Mouse (Mus musculus) ES-Bruce4 (cell line): Measurements from ENCODE around the gene Myh4. TPM values are rescaled to one million over a fixed set of nuclear protein-coding genes. Genes with fewer than 3 reads are reported as not detected.

Experiments used
- H3K27ac ChIP-seq: 2 replicates; pipeline ENCODE4 v1.5.1; 2012; ENCODE audit warnings: low read length, inconsistent platforms; ENCODE audit not compliant: insufficient read depth
- H3K27me3 ChIP-seq: 2 replicates; pipeline ENCODE4 v1.6.1; 2012; ENCODE audit warnings: mild to moderate bottlenecking, low read length, inconsistent platforms; ENCODE audit not compliant: control insufficient read depth, poor library complexity, insufficient read depth, severe bottlenecking
- H3K36me3 ChIP-seq: 2 replicates; pipeline ENCODE4 v1.6.1; 2012; ENCODE audit warnings: inconsistent platforms, mild to moderate bottlenecking, low read length, moderate library complexity; ENCODE audit not compliant: control insufficient read depth, poor library complexity, insufficient read depth, severe bottlenecking
- H3K4me1 ChIP-seq: one replicate; pipeline ENCODE4 v1.8.1; 2011; ENCODE audit warnings: low read length; ENCODE audit not compliant: control insufficient read depth, insufficient read depth
- H3K4me3 ChIP-seq: 2 replicates; pipeline ENCODE4 v1.5.1; 2011; ENCODE audit warnings: low read depth, mild to moderate bottlenecking, low read length
- H3K9ac ChIP-seq: 2 replicates; pipeline ENCODE4 v1.6.1; 2012; ENCODE audit warnings: low read depth, mild to moderate bottlenecking, inconsistent platforms; ENCODE audit not compliant: poor library complexity, severe bottlenecking
- H3K9me3 ChIP-seq: replicated peaks from 2 replicates; pipeline ENCODE4 v1.6.1; 2012; ENCODE audit warnings: mild to moderate bottlenecking, low read length, inconsistent platforms; ENCODE audit not compliant: control insufficient read depth, poor library complexity, insufficient read depth, severe bottlenecking
- CTCF ChIP-seq: IDR thresholded peaks from one replicate; pipeline ENCODE4 v1.8.1; 2011; ENCODE audit warnings: low read depth, low read length
- EP300 ChIP-seq: IDR thresholded peaks from 2 replicates; pipeline ENCODE4 v1.6.1; 2011; ENCODE audit warnings: low read depth, low read length; ENCODE audit not compliant: insufficient read depth
- POLR2A ChIP-seq: IDR thresholded peaks from one replicate; pipeline ENCODE4 v1.8.1; 2011; ENCODE audit warnings: low read length; ENCODE audit not compliant: insufficient read depth
- polyA plus RNA-seq: library from polyadenylated mRNA; stranded (reverse); fragments of >200 nt; gene quantifications from 2 replicates; pipeline ENCODE4 v1.2.4, GENCODE M21; 2011; ENCODE audit warnings: low read depth; ENCODE audit not compliant: missing spikeins, insufficient read depth, insufficient read length

The Myh4 gene
- polyA plus RNA-seq, 1 experiment, result not detected

DNA sequence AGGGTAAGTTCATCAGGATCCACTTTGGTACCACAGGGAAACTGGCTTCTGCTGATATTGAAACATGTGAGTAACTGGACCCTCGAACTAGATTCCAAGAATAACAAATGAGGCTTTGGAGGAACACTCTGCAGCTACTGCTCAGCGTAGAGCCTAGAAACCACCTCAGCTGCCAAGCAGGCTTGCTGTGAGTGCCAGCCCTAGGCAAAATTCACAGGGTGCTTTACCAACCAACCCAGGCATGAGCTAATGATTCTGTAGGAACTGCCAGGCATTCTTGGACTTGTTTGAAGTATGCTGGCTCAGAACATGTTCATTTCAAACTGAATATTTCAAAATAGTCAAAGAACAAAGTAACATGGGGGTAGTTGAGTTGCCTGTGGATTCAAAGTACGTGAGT is 33.1 kb upstream of the Myh4 start:
- Histone ChIP-seq H3K27me3 (0 out of 2 replicates have a peak, but pooled peaks cover 1% of the 10 kb centered on the region), H3K9me3 (no peaks in the 10 kb centered on the region), H3K4me1 (no peaks in the 10 kb centered on the region), H3K36me3 (no peaks in the 10 kb centered on the region), H3K4me3 (no peak overlapping the region), H3K9ac (no peak overlapping the region), H3K27ac (no peak overlapping the region)
- TF ChIP-seq EP300 (no peak), POLR2A (no peak), CTCF (no peak)

DNA sequence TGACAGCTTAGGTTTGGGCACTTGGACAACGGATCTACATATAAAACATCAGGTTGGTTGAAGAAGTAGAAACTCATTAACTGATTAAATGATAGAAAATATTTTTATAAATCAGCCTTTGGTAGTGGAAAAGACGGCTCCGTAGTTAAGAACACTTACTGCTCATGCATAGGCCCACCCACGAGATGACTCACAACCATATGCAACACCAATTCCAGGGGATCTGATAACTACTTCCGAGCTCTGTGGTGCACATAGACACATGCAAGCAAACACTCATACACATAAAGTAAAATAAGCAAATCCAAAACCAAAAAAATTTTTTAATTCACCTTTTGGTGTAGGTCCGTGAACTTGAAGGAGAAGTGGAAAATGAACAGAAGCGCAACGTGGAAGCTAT is 16.0 kb upstream of the Myh4 start:
- no peak for TF ChIP-seq CTCF
- no peak for TF ChIP-seq POLR2A
- TF ChIP-seq EP300, result no peak
- H3K9me3 ChIP-seq, result no peaks in the 10 kb centered on the region
- no peak overlapping the region for H3K4me3 ChIP-seq
- no peaks in the 10 kb centered on the region for H3K27me3 ChIP-seq
- H3K9ac ChIP-seq, result no peak overlapping the region
- H3K27ac ChIP-seq, result no peak overlapping the region
- no peaks in the 10 kb centered on the region for H3K36me3 ChIP-seq
- H3K4me1 ChIP-seq, result no peaks in the 10 kb centered on the region

DNA sequence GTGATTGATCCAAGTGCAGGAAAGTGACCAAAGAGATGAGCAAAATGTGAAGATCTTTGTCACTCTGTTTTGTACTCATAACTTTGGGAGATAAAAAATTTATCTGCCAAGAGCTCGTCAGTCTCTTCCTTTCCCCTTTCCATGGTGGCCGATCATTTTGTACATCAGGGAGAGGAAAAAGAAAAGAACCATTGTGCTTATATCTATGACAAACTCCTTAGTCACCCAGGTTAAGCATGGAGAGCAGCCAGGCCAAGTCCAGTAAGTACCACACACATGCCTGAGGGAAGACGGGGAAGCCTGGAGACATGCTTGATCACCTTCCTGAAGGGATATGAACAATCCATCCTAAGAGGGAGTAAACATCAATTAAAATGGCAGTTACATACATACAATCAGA is 13.4 kb upstream of the Myh4 start:
- Histone ChIP-seq H3K27ac (no peak overlapping the region), H3K9ac (no peak overlapping the region), H3K9me3 (no peaks in the 10 kb centered on the region), H3K4me1 (no peaks in the 10 kb centered on the region), H3K4me3 (no peak overlapping the region), H3K36me3 (no peaks in the 10 kb centered on the region), H3K27me3 (no peaks in the 10 kb centered on the region)
- no peak for TF ChIP-seq CTCF

DNA sequence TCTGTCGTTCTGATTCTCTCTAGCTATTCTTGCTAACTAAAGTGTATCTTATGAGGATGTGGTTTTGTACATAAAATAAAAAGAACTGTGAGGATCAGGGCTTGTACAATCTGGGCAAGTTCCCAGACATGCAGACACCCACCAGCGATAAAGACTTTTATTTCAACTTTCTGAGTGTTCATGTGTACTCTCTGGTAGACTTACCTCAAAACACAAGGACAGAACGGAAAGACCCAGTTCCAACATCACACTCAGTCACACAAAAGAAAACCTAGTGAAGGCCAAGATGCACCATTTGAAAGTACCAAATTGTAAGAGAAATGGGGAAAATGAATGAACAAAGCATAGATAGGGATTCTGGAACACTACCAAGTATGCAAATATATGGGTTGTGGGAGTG is 9.1 kb upstream of the Myh4 start:
- Histone ChIP-seq H3K27ac (no peak overlapping the region), H3K4me3 (no peak overlapping the region), H3K9me3 (no peaks in the 10 kb centered on the region), H3K27me3 (no peaks in the 10 kb centered on the region), H3K9ac (no peak overlapping the region), H3K4me1 (no peaks in the 10 kb centered on the region), H3K36me3 (no peaks in the 10 kb centered on the region)
- TF ChIP-seq CTCF, result no peak
- TF ChIP-seq POLR2A, result no peak
- no peak for TF ChIP-seq EP300

DNA sequence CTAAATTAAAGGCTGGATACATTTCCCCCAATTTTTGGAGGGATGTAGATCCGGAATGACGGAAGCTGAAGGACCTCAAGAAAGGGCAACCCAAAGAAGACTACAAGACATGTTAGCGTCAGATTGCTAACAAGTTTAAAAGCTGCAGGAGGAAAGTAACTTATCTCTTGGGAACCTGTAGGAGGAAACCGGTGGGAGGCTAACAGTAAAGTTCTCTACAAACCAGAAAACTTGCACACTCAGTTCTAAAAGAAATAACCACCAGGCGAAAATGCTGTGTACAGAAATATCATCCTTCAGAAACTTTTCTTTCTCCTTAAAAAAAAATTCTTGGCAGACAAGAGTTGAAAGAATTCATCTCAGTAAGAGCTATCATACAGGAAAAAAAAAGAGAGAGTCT is 8.7 kb upstream of the Myh4 start:
- no peak for TF ChIP-seq CTCF
- no peak for TF ChIP-seq POLR2A
- TF ChIP-seq EP300, result no peak
- H3K4me1 ChIP-seq, result no peaks in the 10 kb centered on the region
- H3K27me3 ChIP-seq, result no peaks in the 10 kb centered on the region
- no peaks in the 10 kb centered on the region for H3K9me3 ChIP-seq
- no peak overlapping the region for H3K9ac ChIP-seq
- H3K4me3 ChIP-seq, result no peak overlapping the region
- H3K27ac ChIP-seq, result no peak overlapping the region
- no peaks in the 10 kb centered on the region for H3K36me3 ChIP-seq

DNA sequence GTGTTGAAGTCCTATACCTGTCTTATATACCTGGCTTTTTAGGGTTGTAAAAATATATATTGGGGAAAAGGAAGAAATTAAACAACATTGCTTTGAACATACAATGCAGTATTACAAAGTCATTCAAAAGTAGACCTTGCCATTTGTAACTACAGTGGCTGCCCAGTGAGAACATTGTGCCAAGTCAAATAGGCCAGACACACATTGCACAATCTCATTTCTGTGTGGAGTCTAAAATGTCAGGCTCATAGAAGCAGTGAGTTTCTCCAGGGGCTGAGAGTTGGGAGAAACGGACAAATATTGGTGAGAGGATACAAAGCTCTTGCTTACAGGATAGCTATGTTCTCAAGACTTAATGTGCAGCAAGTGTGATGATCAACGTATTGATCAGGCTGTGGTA is 7.9 kb upstream of the Myh4 start:
- Histone ChIP-seq H3K27me3 (no peaks in the 10 kb centered on the region), H3K36me3 (no peaks in the 10 kb centered on the region), H3K4me3 (no peak overlapping the region), H3K9me3 (no peaks in the 10 kb centered on the region), H3K9ac (no peak overlapping the region), H3K4me1 (no peaks in the 10 kb centered on the region), H3K27ac (no peak overlapping the region)
- TF ChIP-seq CTCF (no peak), EP300 (no peak), POLR2A (no peak)
